Mouse (Mus musculus) heart, embryonic 10.5 days (tissue): ENCODE measurements at regions not wholly inside any gene's neighbourhood (a gene's known extent, or its start where the extent isn't known, plus 50 kb on each side); places are given as distances from the start of the nearest gene placed in this dataset.

ENCODE experiments used
- DNase-seq: peaks from one replicate; pipeline ENCODE4 v3.0.0-alpha.2; 2017; ENCODE audit warnings: low spot score
- H3K27ac ChIP-seq: fragments of 300-500 bp; sonication (generic); 2 replicates; pipeline ENCODE4 v1.5.1; 2016; ENCODE audit warnings: mild to moderate bottlenecking
- H3K27me3 ChIP-seq: fragments of 300-500 bp; sonication (generic); 2 replicates; pipeline ENCODE4 v1.6.1; 2016; ENCODE audit warnings: mild to moderate bottlenecking; ENCODE audit not compliant: poor library complexity, insufficient read depth, severe bottlenecking
- H3K36me3 ChIP-seq: fragments of 300-500 bp; sonication (generic); 2 replicates; pipeline ENCODE4 v1.6.1; 2016; ENCODE audit warnings: mild to moderate bottlenecking, moderate library complexity
- H3K4me1 ChIP-seq: fragments of 300-500 bp; sonication (generic); 2 replicates; pipeline ENCODE4 v1.6.1; 2016; ENCODE audit warnings: mild to moderate bottlenecking
- H3K4me3 ChIP-seq: fragments of 300-500 bp; sonication (generic); 2 replicates; pipeline ENCODE4 v1.5.1; 2016; ENCODE audit warnings: mild to moderate bottlenecking, moderate library complexity
- H3K9me3 ChIP-seq: fragments of 300-500 bp; sonication (generic); 2 replicates; pipeline ENCODE4 v1.6.1; 2016; ENCODE audit warnings: mild to moderate bottlenecking, moderate library complexity
- WGBS: fragments of 180-500 bp; shearing (Covaris S2); methylation state at CpG from one replicate; pipeline ENCODE4 v1.1.7; 2016; 5-methylcytosine and 5-hydroxymethylcytosine counted together

- WGBS, result 75% methylated on average over 5 of the region's 5 CpGs
- DNase-seq, result no peak
- H3K27me3 ChIP-seq, result no peaks in the 10 kb centered on the region
These were observed 186.8 kb downstream of the Foxo1 start for GRCm38 (mm10) chr3:52454955-52455354.

GRCm38 (mm10) chr3:52453041-52453440 is 184.9 kb downstream of the Foxo1 start:
- no peak overlapping the region for H3K27ac ChIP-seq
- H3K4me1 ChIP-seq, result peaks cover 14% of the 10 kb centered on the region
- H3K4me3 ChIP-seq, result no peak overlapping the region
- 52% methylated on average over 3 of the region's 3 CpGs for WGBS
- no peaks in the 10 kb centered on the region for H3K27me3 ChIP-seq
- no peaks in the 10 kb centered on the region for H3K36me3 ChIP-seq
- peak; percentile 51 for DNase-seq
- H3K9me3 ChIP-seq, result no peaks in the 10 kb centered on the region

More at GRCm38 (mm10) chr3:52454955-52455354, 186.8 kb downstream of the Foxo1 start:
- Histone ChIP-seq H3K9me3 (no peaks in the 10 kb centered on the region), H3K4me1 (peaks cover 14% of the 10 kb centered on the region), H3K36me3 (no peaks in the 10 kb centered on the region), H3K4me3 (no peak overlapping the region), H3K27ac (no peak overlapping the region)

GRCm38 (mm10) chr3:52452345-52452744 is 184.2 kb downstream of the Foxo1 start:
- peak; percentile 60 for DNase-seq
- Histone ChIP-seq H3K4me1 (peaks cover 14% of the 10 kb centered on the region), H3K27ac (no peak overlapping the region), H3K27me3 (peaks cover 5% of the 10 kb centered on the region; the same call in 1 of the 2 replicates), H3K4me3 (no peak overlapping the region), H3K9me3 (no peaks in the 10 kb centered on the region), H3K36me3 (no peaks in the 10 kb centered on the region)
- WGBS, result 50% methylated on average over 5 of the region's 5 CpGs

- H3K9me3 ChIP-seq, result no peaks in the 10 kb centered on the region
- no peak overlapping the region for H3K27ac ChIP-seq
- no peak overlapping the region for H3K4me3 ChIP-seq
- H3K36me3 ChIP-seq, result no peaks in the 10 kb centered on the region
- no peak for DNase-seq
- H3K4me1 ChIP-seq, result peaks cover 5% of the 10 kb centered on the region
- WGBS, result 66% methylated on average over 1 of the region's 1 CpGs
- H3K27me3 ChIP-seq, result peaks cover 15% of the 10 kb centered on the region; the same call in 1 of the 2 replicates
These were observed 178.9 kb downstream of the Foxo1 start for GRCm38 (mm10) chr3:52446991-52447390.

GRCm38 (mm10) chr3:52446500-52446899 is 178.4 kb downstream of the Foxo1 start:
- Histone ChIP-seq H3K4me1 (peaks cover 2% of the 10 kb centered on the region), H3K27me3 (peaks cover 15% of the 10 kb centered on the region; the same call in 1 of the 2 replicates), H3K4me3 (no peak overlapping the region), H3K36me3 (no peaks in the 10 kb centered on the region), H3K9me3 (no peaks in the 10 kb centered on the region), H3K27ac (no peak overlapping the region)
- no peak for DNase-seq
- WGBS, result 71% methylated on average over 5 of the region's 5 CpGs

GRCm38 (mm10) chr3:52444420-52445119 is 176.4 kb downstream of the Foxo1 start:
- Histone ChIP-seq H3K27ac (no peak overlapping the region), H3K4me1 (no peaks in the 10 kb centered on the region), H3K4me3 (no peak overlapping the region), H3K36me3 (no peaks in the 10 kb centered on the region), H3K27me3 (peaks cover 15% of the 10 kb centered on the region; the same call in 1 of the 2 replicates), H3K9me3 (no peaks in the 10 kb centered on the region)
- no peak for DNase-seq
- WGBS, result 85% methylated on average over 8 of the region's 8 CpGs

- no peak for DNase-seq
- Histone ChIP-seq H3K27ac (no peak overlapping the region), H3K4me1 (no peaks in the 10 kb centered on the region), H3K9me3 (no peaks in the 10 kb centered on the region), H3K36me3 (no peaks in the 10 kb centered on the region), H3K4me3 (no peak overlapping the region), H3K27me3 (peaks cover 15% of the 10 kb centered on the region; the same call in 1 of the 2 replicates)
- WGBS, result 49% methylated on average over 3 of the region's 3 CpGs
These were observed 175.7 kb downstream of the Foxo1 start for GRCm38 (mm10) chr3:52443856-52444255.

- no peaks in the 10 kb centered on the region for H3K4me1 ChIP-seq
- H3K9me3 ChIP-seq, result no peaks in the 10 kb centered on the region
- WGBS, result 72% methylated on average over 8 of the region's 8 CpGs
- DNase-seq, result no peak
- no peak overlapping the region for H3K4me3 ChIP-seq
- H3K27me3 ChIP-seq, result no peaks in the 10 kb centered on the region
- no peaks in the 10 kb centered on the region for H3K36me3 ChIP-seq
- H3K27ac ChIP-seq, result no peak overlapping the region
These were observed 161.0 kb downstream of the Foxo1 start for GRCm38 (mm10) chr3:52429014-52429589.

- 82% methylated on average over 1 of the region's 1 CpGs for WGBS
- no peak for DNase-seq
- Histone ChIP-seq H3K9me3 (no peaks in the 10 kb centered on the region), H3K4me1 (no peaks in the 10 kb centered on the region), H3K36me3 (no peaks in the 10 kb centered on the region), H3K4me3 (no peak overlapping the region), H3K27me3 (0 out of 2 replicates have a peak, but pooled peaks cover 4% of the 10 kb centered on the region), H3K27ac (no peak overlapping the region)
These were observed 154.7 kb downstream of the Foxo1 start for GRCm38 (mm10) chr3:52422826-52423225.

- H3K4me1 ChIP-seq, result peaks cover 31% of the 10 kb centered on the region
- 54% methylated on average over 6 of the region's 6 CpGs for WGBS
These were observed 148.1 kb downstream of the Foxo1 start for GRCm38 (mm10) chr3:52416261-52416660.

GRCm38 (mm10) chr3:52415361-52415760 is 147.2 kb downstream of the Foxo1 start:
- H3K36me3 ChIP-seq, result no peaks in the 10 kb centered on the region
- no peak for DNase-seq
- H3K27me3 ChIP-seq, result 0 out of 2 replicates have a peak, but pooled peaks cover 10% of the 10 kb centered on the region
- WGBS, result 23% methylated on average over 6 of the region's 6 CpGs
- no peaks in the 10 kb centered on the region for H3K9me3 ChIP-seq
- peaks cover 35% of the 10 kb centered on the region for H3K4me1 ChIP-seq
- no peak overlapping the region for H3K4me3 ChIP-seq
- H3K27ac ChIP-seq, result no peak overlapping the region

More at GRCm38 (mm10) chr3:52416261-52416660, 148.1 kb downstream of the Foxo1 start:
- Histone ChIP-seq H3K27me3 (0 out of 2 replicates have a peak, but pooled peaks cover 7% of the 10 kb centered on the region), H3K36me3 (no peaks in the 10 kb centered on the region), H3K9me3 (no peaks in the 10 kb centered on the region), H3K27ac (no peak overlapping the region), H3K4me3 (no peak overlapping the region)
- DNase-seq, result no peak

- H3K36me3 ChIP-seq, result no peaks in the 10 kb centered on the region
- DNase-seq, result no peak
- no peak overlapping the region for H3K4me3 ChIP-seq
- H3K4me1 ChIP-seq, result peaks cover 45% of the 10 kb centered on the region
- H3K27ac ChIP-seq, result no peak overlapping the region
- H3K27me3 ChIP-seq, result 0 out of 2 replicates have a peak, but pooled peaks cover 10% of the 10 kb centered on the region
- no peaks in the 10 kb centered on the region for H3K9me3 ChIP-seq
- WGBS, result 36% methylated on average over 6 of the region's 6 CpGs
These were observed 145.9 kb downstream of the Foxo1 start for GRCm38 (mm10) chr3:52414017-52414416.

- H3K27ac ChIP-seq, result peak overlapping the region; percentile 67
- WGBS, result 5% methylated on average over 10 of the region's 10 CpGs
These were observed 145.1 kb downstream of the Foxo1 start for GRCm38 (mm10) chr3:52413187-52413746.

More at GRCm38 (mm10) chr3:52413187-52413746, 145.1 kb downstream of the Foxo1 start:
- Histone ChIP-seq H3K4me1 (peaks cover 45% of the 10 kb centered on the region), H3K9me3 (no peaks in the 10 kb centered on the region), H3K36me3 (no peaks in the 10 kb centered on the region), H3K4me3 (peak overlapping the region; percentile 27; the same call in 1 of the 2 replicates), H3K27me3 (peaks cover 11% of the 10 kb centered on the region)
- no peak for DNase-seq
